Mouse (Mus musculus): ENCODE measurements around the gene Asb18. TPM values are rescaled to one million over a fixed set of nuclear protein-coding genes. Genes with fewer than 3 reads are reported as not detected.

Gene Asb18
- total RNA-seq, 1 experiment from 2014 or later: not detected

GRCm38 (mm10) chr1:89922282-89922681, 92.2 kb downstream of the Asb18 start:
- no peak for ATAC-seq (replicated peaks; ENCODE audit: insufficient number of reproducible peaks, low FRiP score, low TSS enrichment, poor library complexity, severe bottlenecking)

GRCm38 (mm10) chr1:89921806-89922205, 92.7 kb downstream of the Asb18 start:
- no peak for ATAC-seq (replicated peaks; ENCODE audit: insufficient number of reproducible peaks, low FRiP score, low TSS enrichment, poor library complexity, severe bottlenecking)

- no peak for ATAC-seq (replicated peaks; ENCODE audit: insufficient number of reproducible peaks, low FRiP score, low TSS enrichment, poor library complexity, severe bottlenecking)
These were observed 95.3 kb downstream of the Asb18 start for GRCm38 (mm10) chr1:89919206-89919605.

GRCm38 (mm10) chr1:89918111-89918510, 96.4 kb downstream of the Asb18 start:
- no peak for ATAC-seq (replicated peaks; ENCODE audit: insufficient number of reproducible peaks, low FRiP score, low TSS enrichment, poor library complexity, severe bottlenecking)

- no peak for ATAC-seq (replicated peaks; ENCODE audit: insufficient number of reproducible peaks, low FRiP score, low TSS enrichment, poor library complexity, severe bottlenecking)
These were observed 100.9 kb downstream of the Asb18 start for GRCm38 (mm10) chr1:89913611-89914010.

- ATAC-seq (replicated peaks; ENCODE audit: insufficient number of reproducible peaks, low FRiP score, low TSS enrichment, poor library complexity, severe bottlenecking): no peak
These were observed 102.1 kb downstream of the Asb18 start for GRCm38 (mm10) chr1:89912392-89912791.

GRCm38 (mm10) chr1:89909796-89910195, 104.7 kb downstream of the Asb18 start:
- ATAC-seq (replicated peaks; ENCODE audit: insufficient number of reproducible peaks, low FRiP score, low TSS enrichment, poor library complexity, severe bottlenecking): no peak

- ATAC-seq (replicated peaks; ENCODE audit: insufficient number of reproducible peaks, low FRiP score, low TSS enrichment, poor library complexity, severe bottlenecking): no peak
These were observed 111.8 kb downstream of the Asb18 start for GRCm38 (mm10) chr1:89902641-89903040.

- 0 out of 2 replicates have a peak, but pooled peaks have one; percentile 40 for ATAC-seq (replicated peaks; ENCODE audit: insufficient number of reproducible peaks, low FRiP score, low TSS enrichment, poor library complexity, severe bottlenecking)
These were observed 112.2 kb downstream of the Asb18 start for GRCm38 (mm10) chr1:89902236-89902635.

GRCm38 (mm10) chr1:89901381-89901780, 113.1 kb downstream of the Asb18 start:
- ATAC-seq (replicated peaks; ENCODE audit: insufficient number of reproducible peaks, low FRiP score, low TSS enrichment, poor library complexity, severe bottlenecking): no peak

Other genes with a start within 250 kb of the Asb18 start
- not detected in 3 replicates for gene Gbx2, start 83.5 kb downstream of the Asb18 start, total RNA-seq (2017)
- not detected in 3 replicates for gene Iqca, start 138.7 kb upstream of the Asb18 start, total RNA-seq (2017)
- 8.7 TPM in 1 of 3 replicates, not detected in the others for gene Ackr3, start 189.3 kb upstream of the Asb18 start, total RNA-seq (2017)